Mouse (Mus musculus) forebrain, embryonic 11.5 days (tissue): ENCODE results near the gene Fer. TPM values are rescaled to one million over a fixed set of nuclear protein-coding genes. Genes with fewer than 3 reads are reported as not detected.

Source experiments
- ATAC-seq: fragments of 200-750 bp; cut with Nextera tagmentation; replicated peaks from 2 replicates; pipeline ENCODE4 v1.8.0; 2017; ENCODE audit warnings: moderate TSS enrichment; ENCODE audit not compliant: low FRiP score
- DNase-seq: peaks from one replicate; pipeline ENCODE4 v3.0.0-alpha.2; 2017; ENCODE audit warnings: low spot score
- H3K27ac ChIP-seq: fragments of 300-500 bp; sonication (generic); 2 replicates; pipeline ENCODE4 v1.5.1; 2014; ENCODE audit warnings: low read depth, low read length
- H3K27me3 ChIP-seq: fragments of 300-500 bp; sonication (generic); 2 replicates; pipeline ENCODE4 v1.6.1; 2014; ENCODE audit warnings: mild to moderate bottlenecking, low read length, mixed read lengths; ENCODE audit not compliant: control insufficient read depth, insufficient read depth
- H3K36me3 ChIP-seq: fragments of 300-500 bp; sonication (generic); 2 replicates; pipeline ENCODE4 v1.6.1; 2014; ENCODE audit warnings: mild to moderate bottlenecking, low read length, moderate library complexity, mixed read lengths; ENCODE audit not compliant: control insufficient read depth, insufficient read depth
- H3K4me1 ChIP-seq: fragments of 300-500 bp; sonication (generic); replicated peaks from 2 replicates; pipeline ENCODE4 v1.6.1; 2014; ENCODE audit warnings: low read length, mixed read lengths; ENCODE audit not compliant: control insufficient read depth, insufficient read depth
- H3K4me2 ChIP-seq: fragments of 300-500 bp; sonication (generic); 2 replicates; pipeline ENCODE4 v1.6.1; 2014; ENCODE audit warnings: low read depth, mild to moderate bottlenecking, low read length, moderate library complexity, mixed read lengths; ENCODE audit not compliant: severe bottlenecking
- H3K4me3 ChIP-seq: fragments of 300-500 bp; sonication (generic); 2 replicates; pipeline ENCODE4 v1.5.1; 2014; ENCODE audit warnings: low read depth, low read length
- H3K9ac ChIP-seq: fragments of 300-500 bp; sonication (generic); 2 replicates; pipeline ENCODE4 v1.6.1; 2014; ENCODE audit warnings: low read length
- H3K9me3 ChIP-seq: fragments of 300-500 bp; sonication (generic); 2 replicates; pipeline ENCODE4 v1.6.1; 2016; ENCODE audit warnings: low read length, mixed read lengths; ENCODE audit not compliant: control insufficient read depth
- WGBS: fragments of 180-500 bp; shearing (Covaris S2); extraction: QIAGEN DNeasy Blood & Tissue Kit; methylation state at CpG from one replicate; pipeline ENCODE4 v1.1.7; 2014; 5-methylcytosine and 5-hydroxymethylcytosine counted together
- polyA plus RNA-seq: library from polyadenylated mRNA; unstranded; fragments of >200 nt; fragmentation: Nextera tagmentation; extraction: Ambion mirVana; gene quantifications from 2 replicates; pipeline ENCODE4 v1.2.1, GENCODE M21; 2014

Gene Fer
- polyA plus RNA-seq, 1 experiment from 2014 or later = 40.3 TPM

DNA sequence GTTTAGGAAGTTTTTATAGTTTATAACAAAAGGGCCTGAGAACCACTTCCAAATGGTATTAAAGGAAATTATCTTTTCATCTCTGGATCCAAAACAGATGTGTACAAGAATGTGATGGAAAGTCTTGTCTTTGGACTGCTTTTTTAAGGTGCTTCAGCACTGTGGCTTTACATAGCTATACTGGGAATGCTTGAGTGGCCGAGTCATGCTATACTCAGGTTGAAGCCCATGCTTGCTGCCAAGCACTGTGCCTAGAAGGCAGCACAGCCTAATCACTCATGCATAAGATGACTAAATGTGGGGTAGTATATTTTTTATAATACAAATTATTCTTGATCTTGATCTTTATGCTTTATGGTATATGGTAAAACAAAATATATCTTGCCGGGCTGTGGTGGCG, 225.0 kb downstream of the Fer start:
- ATAC-seq (no peak), DNase-seq (no peak)
- Histone ChIP-seq H3K27me3 (no peaks in the 10 kb centered on the region), H3K4me1 (no peaks in the 10 kb centered on the region), H3K4me3 (no peak overlapping the region), H3K36me3 (no peaks in the 10 kb centered on the region), H3K9ac (no peak overlapping the region), H3K4me2 (no peak overlapping the region), H3K9me3 (no peaks in the 10 kb centered on the region), H3K27ac (no peak overlapping the region)
- 95% methylated on average over 3 of the region's 3 CpGs for WGBS

DNA sequence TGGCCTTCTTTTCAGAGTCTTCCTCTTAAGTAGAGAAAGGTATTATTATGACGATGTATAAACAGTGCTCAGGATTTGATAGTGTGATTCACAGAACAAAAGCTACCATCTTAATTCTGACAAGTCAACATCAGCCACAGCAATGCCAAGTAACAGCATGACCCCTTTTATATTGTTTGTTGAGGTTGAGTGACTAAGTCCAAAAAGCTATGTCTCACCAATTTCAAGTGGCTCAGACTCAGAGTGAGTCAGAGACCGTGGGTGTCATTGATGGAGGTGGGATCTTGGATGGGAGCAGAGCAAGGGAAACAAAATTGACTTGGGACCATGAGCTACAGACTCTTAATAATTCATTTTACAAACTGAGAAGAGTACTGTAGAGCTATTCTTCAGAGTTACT, 230.9 kb downstream of the Fer start:
- 97% methylated on average over 2 of the region's 2 CpGs for WGBS
- H3K4me3 ChIP-seq = no peak overlapping the region
- H3K4me1 ChIP-seq = no peaks in the 10 kb centered on the region
- no peak for DNase-seq
- no peaks in the 10 kb centered on the region for H3K36me3 ChIP-seq
- no peak overlapping the region for H3K4me2 ChIP-seq
- no peak overlapping the region for H3K9ac ChIP-seq
- H3K9me3 ChIP-seq = no peaks in the 10 kb centered on the region
- no peak for ATAC-seq
- H3K27ac ChIP-seq = no peak overlapping the region
- H3K27me3 ChIP-seq = no peaks in the 10 kb centered on the region

DNA sequence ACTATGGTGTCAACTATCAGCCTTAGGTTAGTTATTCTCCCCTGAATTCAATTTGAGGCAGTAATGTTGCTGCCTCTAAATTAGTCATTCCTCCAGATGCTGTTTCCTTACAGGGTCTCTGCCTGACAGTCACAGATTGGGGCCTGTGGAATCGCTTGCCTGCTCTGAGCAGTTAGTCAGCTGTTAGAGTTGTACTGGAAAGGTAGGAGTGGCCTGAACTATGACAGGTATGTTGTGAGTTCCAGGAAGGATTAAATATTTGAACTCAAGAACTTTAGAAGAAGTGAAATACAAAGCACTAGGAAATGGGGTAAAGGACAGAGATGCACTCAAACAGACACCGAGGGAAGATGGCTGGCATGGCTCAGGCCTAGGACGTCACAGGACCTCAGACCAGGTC, 233.9 kb downstream of the Fer start:
- Histone ChIP-seq H3K4me1 (no peaks in the 10 kb centered on the region), H3K36me3 (no peaks in the 10 kb centered on the region), H3K9me3 (no peaks in the 10 kb centered on the region), H3K9ac (no peak overlapping the region), H3K27me3 (no peaks in the 10 kb centered on the region), H3K4me2 (no peak overlapping the region), H3K27ac (no peak overlapping the region), H3K4me3 (no peak overlapping the region)
- ATAC-seq (no peak), DNase-seq (no peak)
- WGBS = 89% methylated on average over 3 of the region's 3 CpGs

DNA sequence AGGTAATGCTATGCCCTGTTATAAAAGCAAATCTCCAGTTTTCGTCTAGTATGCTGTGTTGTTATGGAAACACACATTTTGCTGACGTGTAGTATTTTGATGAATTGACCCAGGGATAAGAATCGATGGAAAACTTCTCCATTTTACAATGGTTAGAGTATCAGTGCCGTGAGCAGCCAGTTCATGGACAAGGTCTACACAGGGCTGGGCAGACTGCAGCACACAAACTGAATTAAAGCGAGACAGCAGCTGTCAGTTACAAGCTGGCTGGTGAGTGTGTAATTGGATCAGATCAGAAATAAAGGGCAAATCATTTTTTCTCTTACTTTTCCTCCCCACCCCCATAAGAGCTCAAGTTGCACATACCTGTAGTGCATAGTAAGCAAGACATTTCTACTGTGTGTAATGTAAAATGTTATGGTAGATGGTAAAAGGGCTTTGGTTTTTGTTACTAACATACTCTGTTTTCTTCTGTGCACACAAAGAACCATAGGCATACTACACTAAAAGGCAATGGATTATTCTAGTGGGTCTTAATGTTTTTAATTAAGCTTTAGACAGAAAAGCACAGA, 235.0 kb downstream of the Fer start:
- Histone ChIP-seq H3K4me3 (no peak overlapping the region), H3K4me1 (no peaks in the 10 kb centered on the region), H3K36me3 (no peaks in the 10 kb centered on the region), H3K27ac (no peak overlapping the region), H3K4me2 (no peak overlapping the region), H3K9ac (no peak overlapping the region), H3K27me3 (no peaks in the 10 kb centered on the region), H3K9me3 (no peaks in the 10 kb centered on the region)
- 72% methylated on average over 5 of the region's 5 CpGs for WGBS
- ATAC-seq (no peak), DNase-seq (no peak)

DNA sequence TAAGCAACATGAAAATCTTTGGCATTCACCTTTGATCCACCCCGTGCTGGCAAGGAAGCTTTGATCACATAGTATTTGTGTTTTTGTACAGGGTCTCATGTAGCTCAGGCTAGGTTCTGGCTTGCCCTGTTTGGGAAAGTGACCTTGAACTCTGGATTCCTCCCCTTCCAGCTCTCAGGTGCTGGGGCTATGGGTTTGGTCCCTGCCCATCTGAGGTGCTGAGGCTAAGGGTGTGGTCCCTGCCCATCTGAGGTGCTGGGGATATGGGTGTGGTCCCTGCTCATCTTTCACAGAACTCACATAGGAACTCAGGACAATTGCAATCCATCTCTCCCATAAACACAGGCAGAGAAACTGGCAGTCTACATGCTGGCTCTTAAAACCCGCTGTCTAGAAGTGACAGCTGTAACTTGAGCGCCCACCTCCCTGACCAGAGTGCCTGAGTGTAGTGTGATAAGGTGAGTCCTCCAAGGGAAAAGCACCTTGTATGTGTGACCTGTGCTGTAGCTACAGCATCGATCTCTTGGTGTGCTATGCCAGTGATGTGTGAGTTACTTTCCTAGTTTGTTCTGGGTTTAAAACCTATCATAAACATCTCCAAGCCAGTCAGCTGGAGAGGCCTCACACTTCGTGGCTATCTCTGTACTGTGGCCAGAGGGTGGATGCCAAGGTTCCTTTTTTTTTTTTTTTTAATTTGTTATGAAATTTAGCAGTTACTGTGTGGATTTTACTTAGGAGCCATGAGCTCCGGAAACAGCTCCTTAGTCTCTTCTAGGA, 236.7 kb downstream of the Fer start:
- DNase-seq = no peak
- 89% methylated on average over 6 of the region's 6 CpGs for WGBS

DNA sequence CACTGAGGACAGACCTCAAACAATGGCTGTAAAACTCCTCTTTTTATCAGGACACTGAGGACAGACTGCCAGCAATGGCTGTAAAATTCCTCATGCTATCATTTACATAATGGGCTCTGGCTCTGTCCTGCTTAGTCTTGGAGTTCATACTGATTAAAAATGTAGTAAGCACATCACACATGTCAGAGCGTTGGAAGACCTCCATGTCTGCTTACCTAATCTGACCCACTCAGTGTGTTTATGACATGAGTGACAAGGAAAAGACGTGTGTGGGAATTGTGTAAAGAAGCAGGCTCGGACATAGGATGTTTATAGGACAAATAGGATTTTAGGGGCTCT, 237.3 kb downstream of the Fer start:
- Histone ChIP-seq H3K4me1 (no peaks in the 10 kb centered on the region), H3K9me3 (no peaks in the 10 kb centered on the region), H3K9ac (no peak overlapping the region), H3K4me3 (no peak overlapping the region), H3K27me3 (no peaks in the 10 kb centered on the region), H3K36me3 (no peaks in the 10 kb centered on the region), H3K4me2 (no peak overlapping the region), H3K27ac (no peak overlapping the region)
- WGBS = 76% methylated on average over 3 of the region's 3 CpGs
- ATAC-seq = no peak
- DNase-seq = no peak

More for the DNA sequence above, 236.7 kb downstream of the Fer start:
- no peak overlapping the region for H3K27ac ChIP-seq
- no peaks in the 10 kb centered on the region for H3K4me1 ChIP-seq
- no peaks in the 10 kb centered on the region for H3K9me3 ChIP-seq
- no peak overlapping the region for H3K9ac ChIP-seq
- H3K4me2 ChIP-seq = no peak overlapping the region
- H3K4me3 ChIP-seq = no peak overlapping the region
- H3K27me3 ChIP-seq = no peaks in the 10 kb centered on the region
- no peak for ATAC-seq
- no peaks in the 10 kb centered on the region for H3K36me3 ChIP-seq

DNA sequence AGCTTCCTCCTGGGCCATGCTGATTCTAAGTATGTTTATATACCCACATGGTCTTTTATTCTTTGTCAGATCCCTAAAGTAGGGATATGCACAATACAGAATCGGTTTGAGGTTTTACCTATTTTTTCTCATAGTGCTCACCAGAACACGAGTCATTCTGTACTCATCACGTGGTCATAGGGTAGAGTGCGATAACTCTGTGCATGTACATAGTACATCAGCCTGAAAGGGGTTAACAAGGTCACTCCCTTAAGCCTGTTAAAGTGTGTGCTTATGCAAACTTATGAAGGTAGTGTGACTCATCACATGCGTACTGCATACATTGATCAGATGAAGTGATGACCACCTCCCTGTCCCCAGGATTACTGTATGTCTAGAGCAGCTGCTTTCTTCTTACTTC, 245.9 kb downstream of the Fer start:
- ATAC-seq (no peak), DNase-seq (no peak)
- Histone ChIP-seq H3K4me3 (no peak overlapping the region), H3K4me2 (no peak overlapping the region), H3K9ac (no peak overlapping the region), H3K36me3 (no peaks in the 10 kb centered on the region), H3K4me1 (no peaks in the 10 kb centered on the region), H3K27ac (no peak overlapping the region), H3K27me3 (no peaks in the 10 kb centered on the region), H3K9me3 (no peaks in the 10 kb centered on the region)
- WGBS = 94% methylated on average over 5 of the region's 5 CpGs

DNA sequence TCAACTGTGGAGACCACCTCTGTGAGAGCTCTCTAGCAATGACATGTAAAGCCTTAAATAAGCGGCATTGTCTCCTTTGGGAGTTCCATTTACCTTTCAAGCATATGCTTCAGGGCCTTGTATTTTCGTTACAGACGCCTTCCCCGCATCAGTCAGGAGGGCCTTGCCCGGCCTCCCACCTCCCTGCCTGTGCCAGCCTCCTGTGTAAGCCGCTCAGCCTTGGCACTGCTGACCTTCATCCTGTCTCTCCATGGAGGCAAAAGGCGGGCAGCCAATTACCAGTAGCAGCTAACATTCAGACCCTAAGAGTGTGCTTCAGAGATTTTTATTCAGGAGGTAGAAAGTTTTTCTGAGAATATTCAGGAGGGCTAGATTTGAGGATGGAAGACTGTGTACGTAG, 247.0 kb downstream of the Fer start:
- H3K4me3 ChIP-seq = no peak overlapping the region
- H3K27me3 ChIP-seq = no peaks in the 10 kb centered on the region
- ATAC-seq (no peak), DNase-seq (no peak)
- H3K4me2 ChIP-seq = no peak overlapping the region
- no peaks in the 10 kb centered on the region for H3K4me1 ChIP-seq
- H3K9ac ChIP-seq = no peak overlapping the region
- no peak overlapping the region for H3K27ac ChIP-seq
- 86% methylated on average over 8 of the region's 8 CpGs for WGBS
- no peaks in the 10 kb centered on the region for H3K36me3 ChIP-seq
- H3K9me3 ChIP-seq = no peaks in the 10 kb centered on the region

DNA sequence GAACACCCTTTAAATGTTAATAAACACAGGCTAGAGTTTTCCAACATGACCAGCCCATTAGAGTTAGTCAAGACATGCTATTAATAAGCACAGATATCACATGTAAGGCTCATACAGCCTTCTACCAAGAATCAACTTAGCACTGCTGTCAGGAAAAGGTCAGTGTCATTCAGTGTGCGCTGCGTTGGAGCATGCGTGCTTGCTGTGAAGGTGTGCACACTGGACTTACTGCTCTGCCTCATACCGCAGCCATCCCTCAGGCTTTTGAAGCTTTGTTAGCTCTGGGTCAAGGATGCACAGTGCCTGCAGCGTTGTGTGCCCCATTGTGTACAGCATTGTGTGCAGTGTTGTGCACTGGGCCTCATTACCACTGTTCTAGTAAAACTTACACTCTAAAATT, 250.8 kb downstream of the Fer start:
- no peaks in the 10 kb centered on the region for H3K4me1 ChIP-seq
- H3K27me3 ChIP-seq = no peaks in the 10 kb centered on the region
- no peak overlapping the region for H3K4me2 ChIP-seq
- DNase-seq (no peak), ATAC-seq (no peak)
- H3K27ac ChIP-seq = no peak overlapping the region
- H3K4me3 ChIP-seq = no peak overlapping the region
- no peaks in the 10 kb centered on the region for H3K9me3 ChIP-seq
- 84% methylated on average over 5 of the region's 5 CpGs for WGBS
- H3K9ac ChIP-seq = no peak overlapping the region
- H3K36me3 ChIP-seq = no peaks in the 10 kb centered on the region
